In genomic region chr9:59259806-59260454, GRCm38 (mm10) we compare ENCODE assay signal across 12 mouse cellular contexts. TPM values are rescaled to one million over a fixed set of nuclear protein-coding genes. Genes with fewer than 3 reads are reported as not detected.
DNase-seq lines count a peak whose midpoint lies in the region; ATAC-seq lines count a peak whose summit lies in the region.
"Had no signal": no experiment of that assay in that cellular context is flagged by ENCODE, and none has a peak within 500 bp of the region (broad histone marks: within the 10 kb centered on the region; RNA-seq: fewer than 3 reads in every experiment).

No protein-coding gene starts in this region.

- H3K9me3 ChIP-seq in neural tube, embryonic 11.5 days (ENCODE audit: control insufficient read depth, low read length), result no peaks in the 10 kb centered on the region
- no peaks in the 10 kb centered on the region for H3K9me3 ChIP-seq in hindbrain, embryonic 12.5 days (replicated peaks)
- 0 out of 2 replicates have a peak, but pooled peaks cover 3% of the 10 kb centered on the region for H3K9me3 ChIP-seq in limb, embryonic 13.5 days
- H3K9me3 ChIP-seq: embryonic facial prominence, embryonic 12.5 days had no signal

- DNase-seq in neural tube, embryonic 11.5 days (ENCODE audit: low spot score), result peak; percentile 33
- DNase-seq in neural tube, embryonic 10.5 days (ENCODE audit: extremely low spot score, low spot score), result no peak
- no peak for DNase-seq in lung, postnatal 36 days
- DNase-seq in adrenal gland, adult 8-10 months, result no peak
- DNase-seq: cerebellum, adult 18-20 months; liver, postnatal 0 days; thymus, adult 2 months had no signal

- WGBS in neural tube, embryonic 11.5 days, result 54% methylated on average over 9 of the region's 9 CpGs
- 45% methylated on average over 9 of the region's 9 CpGs for whole genome bisulfite sequencing in hindbrain, embryonic 12.5 days
- WGBS in limb, embryonic 13.5 days, result 51% methylated on average over 9 of the region's 9 CpGs

- H3K4me1 ChIP-seq in neural tube, embryonic 11.5 days (ENCODE audit: control insufficient read depth, insufficient read depth, low read length), result peaks cover 4% of the 10 kb centered on the region; the same call in 1 of the 2 replicates
- H3K4me1 ChIP-seq in hindbrain, embryonic 12.5 days, result peaks cover 23% of the 10 kb centered on the region
- H3K4me1 ChIP-seq in limb, embryonic 13.5 days, result peaks cover 25% of the 10 kb centered on the region

- H3K27ac ChIP-seq in neural tube, embryonic 11.5 days (ENCODE audit: low read depth, low read length), result peak overlapping the region; percentile 39
- peak overlapping the region; percentile 82 for H3K27ac ChIP-seq in hindbrain, embryonic 12.5 days
- H3K27ac ChIP-seq in limb, embryonic 13.5 days, result 0 out of 2 replicates have a peak overlapping the region, but pooled peaks have one; percentile 28
- H3K27ac ChIP-seq: embryonic facial prominence, embryonic 12.5 days; left cerebral cortex, adult 2 months had no signal

- no peak overlapping the region for H3K4me2 ChIP-seq in neural tube, embryonic 11.5 days (ENCODE audit: low read depth)
- H3K4me2 ChIP-seq in hindbrain, embryonic 12.5 days (replicated peaks), result no peak overlapping the region
- H3K4me2 ChIP-seq in limb, embryonic 13.5 days (replicated peaks), result no peak overlapping the region
- H3K4me2 ChIP-seq: embryonic facial prominence, embryonic 12.5 days had no signal

- H3K4me3 ChIP-seq in neural tube, embryonic 11.5 days (ENCODE audit: low read depth, low read length), result no peak overlapping the region
- no peak overlapping the region for H3K4me3 ChIP-seq in hindbrain, embryonic 12.5 days
- H3K4me3 ChIP-seq in limb, embryonic 13.5 days, result no peak overlapping the region
- H3K4me3 ChIP-seq: embryonic facial prominence, embryonic 12.5 days; left cerebral cortex, adult 2 months had no signal

- no peaks in the 10 kb centered on the region for H3K27me3 ChIP-seq in neural tube, embryonic 11.5 days (ENCODE audit: control insufficient read depth, insufficient read depth, low read length)
- no peaks in the 10 kb centered on the region for H3K27me3 ChIP-seq in hindbrain, embryonic 12.5 days
- no peaks in the 10 kb centered on the region for H3K27me3 ChIP-seq in limb, embryonic 13.5 days
- H3K27me3 ChIP-seq: embryonic facial prominence, embryonic 12.5 days had no signal

- H3K9ac ChIP-seq in neural tube, embryonic 11.5 days (ENCODE audit: low read length), result no peak overlapping the region
- no peak overlapping the region for H3K9ac ChIP-seq in hindbrain, embryonic 12.5 days
- H3K9ac ChIP-seq in limb, embryonic 13.5 days, result 0 out of 2 replicates have a peak overlapping the region, but pooled peaks have one; percentile 19
- H3K9ac ChIP-seq: embryonic facial prominence, embryonic 12.5 days; liver, postnatal 0 days had no signal

- H3K36me3 ChIP-seq in neural tube, embryonic 11.5 days (ENCODE audit: control insufficient read depth, insufficient read depth, low read length), result no peaks in the 10 kb centered on the region
- no peaks in the 10 kb centered on the region for H3K36me3 ChIP-seq in hindbrain, embryonic 12.5 days
- H3K36me3 ChIP-seq in limb, embryonic 13.5 days, result no peaks in the 10 kb centered on the region
- H3K36me3 ChIP-seq: embryonic facial prominence, embryonic 12.5 days had no signal

- no peak for ATAC-seq in neural tube, embryonic 11.5 days (ENCODE audit: insufficient read depth, low FRiP score, low TSS enrichment)
- peak; percentile 52; the same call in 1 of the 2 replicates for ATAC-seq in hindbrain, embryonic 12.5 days (ENCODE audit: low FRiP score)
- no peak for ATAC-seq in limb, embryonic 13.5 days (ENCODE audit: low FRiP score, low read depth)
- no peak for ATAC-seq in activated CD4-positive, CD25-positive, alpha-beta regulatory T cell, adult 4 months
- ATAC-seq: liver, postnatal 0 days had no signal

RNA-seq across cellular contexts. Expression of gene Adpgk, which starts 31.4 kb away (rescaled TPM):
- 48.6 and 50.0 TPM in 2 replicates for polyA plus RNA-seq in neural tube, embryonic 11.5 days (2014; fragmentation: Nextera tagmentation; extraction: Ambion mirVana)
- 35.3 and 38.0 TPM in 2 replicates for polyA plus RNA-seq in hindbrain, embryonic 12.5 days (2016; fragmentation: Nextera tagmentation; extraction: Ambion mirVana)
- 45.6 and 48.9 TPM in 2 replicates for polyA plus RNA-seq in limb, embryonic 13.5 days (2015; fragmentation: Nextera tagmentation; extraction: Ambion mirVana)
- polyA plus RNA-seq in activated CD4-positive, CD25-positive, alpha-beta regulatory T cell, adult 4 months (2017; shearing (Covaris generic)), result 10 to 100 TPM in 1 of 2 experiments, 1 to 10 TPM in 1; 7.7 to 12.4 TPM
- 10 to 100 TPM; 30.6 to 33.5 (median 31.2) TPM for total RNA-seq in adrenal gland, adult 8-10 months (2022)

Comparison
In these comparisons a context has a peak if more than half of its experiments do, and no peak if none do; other contexts are left out.
1. H3K27ac ChIP-seq: peak in every context shown above with its lines; median percentile 82 in hindbrain, embryonic 12.5 days; 39 in neural tube, embryonic 11.5 days; 28 in limb, embryonic 13.5 days.